8 mouse cellular contexts compared by ENCODE assay signal in genomic region chr8:126584844-126585231, GRCm38 (mm10). TPM values are rescaled to one million over a fixed set of nuclear protein-coding genes. Genes with fewer than 3 reads are reported as not detected.
A peak's percentile ranks its signal among the peaks of the same experiment; 100 is the strongest.
DNase-seq lines count a peak whose midpoint lies in the region; ATAC-seq lines count a peak whose summit lies in the region.

No protein-coding gene starts in this region.

- peaks cover 51% of the 10 kb centered on the region for H3K4me1 ChIP-seq in heart, embryonic 15.5 days (replicated peaks)
- peaks cover 23% of the 10 kb centered on the region for H3K4me1 ChIP-seq in brown adipose tissue, adult 24 weeks (ENCODE audit: control insufficient read depth, insufficient read depth, insufficient read length, low read length)
- peaks cover 69% of the 10 kb centered on the region for H3K4me1 ChIP-seq in hindbrain, embryonic 13.5 days (replicated peaks)
- H3K4me1 ChIP-seq in midbrain, embryonic 11.5 days (ENCODE audit: control insufficient read depth, insufficient read depth, low read length) = peaks cover 31% of the 10 kb centered on the region

- H3K9me3 ChIP-seq in heart, embryonic 15.5 days (replicated peaks) = no peaks in the 10 kb centered on the region
- no peaks in the 10 kb centered on the region for H3K9me3 ChIP-seq in hindbrain, embryonic 13.5 days
- no peaks in the 10 kb centered on the region for H3K9me3 ChIP-seq in midbrain, embryonic 11.5 days (ENCODE audit: control insufficient read depth, low read length)

- ATAC-seq in heart, embryonic 15.5 days (replicated peaks; ENCODE audit: insufficient number of reproducible peaks, insufficient read depth, low FRiP score, low read depth) = no peak
- no peak for ATAC-seq in hindbrain, embryonic 13.5 days (ENCODE audit: low FRiP score)
- ATAC-seq in midbrain, embryonic 11.5 days (ENCODE audit: low FRiP score) = no peak
- no peak for ATAC-seq in CD4-positive, CD25-positive, alpha-beta regulatory T cell, adult 4 months

- H3K27me3 ChIP-seq in heart, embryonic 15.5 days = no peaks in the 10 kb centered on the region
- no peaks in the 10 kb centered on the region for H3K27me3 ChIP-seq in hindbrain, embryonic 13.5 days
- H3K27me3 ChIP-seq in midbrain, embryonic 11.5 days (ENCODE audit: control insufficient read depth, insufficient read depth, low read length) = no peaks in the 10 kb centered on the region

- H3K36me3 ChIP-seq in heart, embryonic 15.5 days = no peaks in the 10 kb centered on the region
- H3K36me3 ChIP-seq in hindbrain, embryonic 13.5 days = peaks cover 11% of the 10 kb centered on the region; the same call in 1 of the 2 replicates
- no peaks in the 10 kb centered on the region for H3K36me3 ChIP-seq in midbrain, embryonic 11.5 days (ENCODE audit: control insufficient read depth, insufficient read depth, low read length)

- H3K9ac ChIP-seq in heart, embryonic 15.5 days = peak overlapping the region; percentile 62
- H3K9ac ChIP-seq in hindbrain, embryonic 13.5 days = peak overlapping the region; percentile 78; the same call in 1 of the 2 replicates
- peak overlapping the region; percentile 73; the same call in 1 of the 2 replicates for H3K9ac ChIP-seq in midbrain, embryonic 11.5 days (ENCODE audit: low read length)

- H3K4me2 ChIP-seq in heart, embryonic 15.5 days = peak overlapping the region; percentile 80
- H3K4me2 ChIP-seq in hindbrain, embryonic 13.5 days = peak overlapping the region; percentile 99
- H3K4me2 ChIP-seq in midbrain, embryonic 11.5 days = peak overlapping the region; percentile 96

- 47% methylated on average over 5 of the region's 5 CpGs for WGBS in heart, embryonic 15.5 days
- WGBS in hindbrain, embryonic 13.5 days = 15% methylated on average over 5 of the region's 5 CpGs
- WGBS in midbrain, embryonic 11.5 days = 51% methylated on average over 5 of the region's 5 CpGs

- peak overlapping the region; percentile 45 for H3K4me3 ChIP-seq in heart, embryonic 15.5 days
- H3K4me3 ChIP-seq in brown adipose tissue, adult 24 weeks (ENCODE audit: insufficient read depth, low read depth, low read length) = peak overlapping the region; percentile 64
- H3K4me3 ChIP-seq in hindbrain, embryonic 13.5 days = peak overlapping the region; percentile 52
- peak overlapping the region; percentile 48; the same call in 1 of the 2 replicates for H3K4me3 ChIP-seq in midbrain, embryonic 11.5 days (ENCODE audit: low read depth, low read length)

- DNase-seq in heart, adult 11 months = no peak
- no peak for DNase-seq in midbrain, embryonic 11.5 days (ENCODE audit: low spot score, missing footprints)
- no peak for DNase-seq in natural killer cell, adult 2 months (ENCODE audit: low spot score in 2 of 2)
- no peak for DNase-seq in layer of hippocampus, adult 9-11 months

- peak overlapping the region; percentile 96 for H3K27ac ChIP-seq in heart, embryonic 15.5 days
- peak overlapping the region; percentile 96 for H3K27ac ChIP-seq in brown adipose tissue, adult 24 weeks (replicated peaks; ENCODE audit: low read depth, low read length)
- peak overlapping the region; percentile 86 for H3K27ac ChIP-seq in hindbrain, embryonic 13.5 days
- H3K27ac ChIP-seq in midbrain, embryonic 11.5 days (ENCODE audit: low read depth, low read length) = peak overlapping the region; percentile 28; the same call in 1 of the 2 replicates

RNA-seq across cellular contexts. Expression of gene Irf2bp2, which starts 8.9 kb away (rescaled TPM):
- polyA plus RNA-seq in heart, embryonic 15.5 days (2015; fragmentation: Nextera tagmentation; extraction: Ambion mirVana) = 10.3 and 10.4 TPM in 2 replicates
- 12.0 and 24.3 TPM in 2 replicates for polyA plus RNA-seq in brown adipose tissue, adult 24 weeks (2012; ENCODE audit: insufficient read depth, insufficient read length, missing spikeins)
- polyA plus RNA-seq in hindbrain, embryonic 13.5 days (2015; fragmentation: Nextera tagmentation; extraction: Ambion mirVana) = 9.0 TPM in 2 replicates
- polyA plus RNA-seq in midbrain, embryonic 11.5 days (2014; fragmentation: Nextera tagmentation; extraction: Ambion mirVana) = 4.4 and 4.5 TPM in 2 replicates
- 10 to 100 TPM; 15.5 to 22.4 TPM for polyA plus RNA-seq in CD4-positive, CD25-positive, alpha-beta regulatory T cell, adult 4 months (2017; shearing (Covaris generic))

Comparison
In these comparisons a context has a peak if more than half of its experiments do, and no peak if none do; other contexts are left out.
1. H3K27ac ChIP-seq: peak in every context shown above with its lines; median percentile 96 in heart, embryonic 15.5 days; 96 in brown adipose tissue, adult 24 weeks; 86 in hindbrain, embryonic 13.5 days; 28 in midbrain, embryonic 11.5 days.